Mouse (Mus musculus) macrophage (primary cell): ENCODE measurements around the gene Galr2. TPM values are rescaled to one million over a fixed set of nuclear protein-coding genes. Genes with fewer than 3 reads are reported as not detected.

ENCODE experiments used
- H3K27ac ChIP-seq: fragments of 350-480 bp; formaldehyde crosslinking; 2 replicates; pipeline ENCODE4 v1.9.0; 2021
- H3K36me3 ChIP-seq: fragments of 350-480 bp; formaldehyde crosslinking; 2 replicates; pipeline ENCODE4 v1.9.0; 2021; ENCODE audit errors: inconsistent target
- H3K4me3 ChIP-seq: fragments of 350-480 bp; formaldehyde crosslinking; 2 replicates; pipeline ENCODE4 v1.9.0; 2021; ENCODE audit errors: inconsistent target
- H3K79me2 ChIP-seq: fragments of 350-480 bp; formaldehyde crosslinking; 2 replicates; pipeline ENCODE4 v1.9.0; 2021; ENCODE audit errors: inconsistent target
- WGBS: methylation state at CpG from one replicate; pipeline ENCODE4 v1.1.7; 2026; ENCODE audit warnings: inconsistent platforms; ENCODE audit not compliant: missing documents; 5-methylcytosine and 5-hydroxymethylcytosine counted together
- polyA plus RNA-seq: library from polyadenylated mRNA; stranded (reverse); fragments of 250-400 nt; gene quantifications from 3 replicates; pipeline ENCODE4 v1.2.4, GENCODE M21; 2018; ENCODE audit warnings: inconsistent platforms

Gene Galr2
- polyA plus RNA-seq, 1 experiment from 2014 or later, result not detected

- WGBS, result 85% methylated on average over 10 of the region's 10 CpGs
- H3K36me3 ChIP-seq, result peaks cover 25% of the 10 kb centered on the region
- peaks cover 12% of the 10 kb centered on the region; the same call in 1 of the 2 replicates for H3K79me2 ChIP-seq
- H3K27ac ChIP-seq, result peak within 1 kb of the TSS; percentile 43
- peak within 1 kb of the TSS; percentile 96 for H3K4me3 ChIP-seq
Measured at GRCm38 (mm10) chr11:116307019-116307725, 26.4 kb downstream of the Galr2 start, which contains the start of gene Exoc7. Gene Exoc7 (minus strand): TSS chr11:116307233.

GRCm38 (mm10) chr11:116307762-116308531, 27.2 kb downstream of the Galr2 start:
- Histone ChIP-seq H3K79me2 (peaks cover 12% of the 10 kb centered on the region; the same call in 1 of the 2 replicates), H3K27ac (no peak overlapping the region), H3K4me3 (no peak overlapping the region), H3K36me3 (peaks cover 17% of the 10 kb centered on the region)
- WGBS, result 90% methylated on average over 12 of the region's 12 CpGs

- Histone ChIP-seq H3K27ac (no peak overlapping the region), H3K4me3 (no peak overlapping the region), H3K79me2 (peaks cover 12% of the 10 kb centered on the region; the same call in 1 of the 2 replicates), H3K36me3 (peaks cover under 1% of the 10 kb centered on the region; the same call in 1 of the 2 replicates)
- 87% methylated on average over 3 of the region's 3 CpGs for WGBS
Measured at GRCm38 (mm10) chr11:116309601-116310000, 28.9 kb downstream of the Galr2 start.

GRCm38 (mm10) chr11:116311169-116311568, 30.4 kb downstream of the Galr2 start:
- no peaks in the 10 kb centered on the region for H3K36me3 ChIP-seq
- no peak overlapping the region for H3K27ac ChIP-seq
- 86% methylated on average over 8 of the region's 8 CpGs for WGBS
- no peak overlapping the region for H3K4me3 ChIP-seq
- H3K79me2 ChIP-seq, result peaks cover 3% of the 10 kb centered on the region; the same call in 1 of the 2 replicates

DNA sequence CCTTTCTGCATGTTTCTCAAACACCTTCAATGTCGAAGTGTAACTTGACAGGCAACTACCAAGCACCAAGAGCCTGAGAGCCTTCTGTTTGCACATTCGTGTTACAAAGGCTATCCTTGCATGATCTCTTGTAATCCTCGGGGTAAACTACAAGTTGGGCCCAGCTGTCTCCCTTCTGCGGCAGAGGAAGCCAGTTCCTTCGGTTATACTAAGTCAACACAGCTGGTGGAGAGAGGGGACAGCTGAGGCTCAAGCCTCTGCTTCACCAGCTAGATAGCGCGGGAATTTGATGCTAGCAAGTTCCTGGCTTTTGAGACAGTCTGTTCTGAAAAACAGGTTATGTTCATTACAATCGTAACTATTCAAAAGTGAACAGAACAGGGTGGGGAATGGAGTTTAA, 31.6 kb downstream of the Galr2 start:
- H3K79me2 ChIP-seq, result no peaks in the 10 kb centered on the region
- H3K4me3 ChIP-seq, result no peak overlapping the region
- H3K27ac ChIP-seq, result no peak overlapping the region
- H3K36me3 ChIP-seq, result no peaks in the 10 kb centered on the region
- 76% methylated on average over 8 of the region's 8 CpGs for WGBS

DNA sequence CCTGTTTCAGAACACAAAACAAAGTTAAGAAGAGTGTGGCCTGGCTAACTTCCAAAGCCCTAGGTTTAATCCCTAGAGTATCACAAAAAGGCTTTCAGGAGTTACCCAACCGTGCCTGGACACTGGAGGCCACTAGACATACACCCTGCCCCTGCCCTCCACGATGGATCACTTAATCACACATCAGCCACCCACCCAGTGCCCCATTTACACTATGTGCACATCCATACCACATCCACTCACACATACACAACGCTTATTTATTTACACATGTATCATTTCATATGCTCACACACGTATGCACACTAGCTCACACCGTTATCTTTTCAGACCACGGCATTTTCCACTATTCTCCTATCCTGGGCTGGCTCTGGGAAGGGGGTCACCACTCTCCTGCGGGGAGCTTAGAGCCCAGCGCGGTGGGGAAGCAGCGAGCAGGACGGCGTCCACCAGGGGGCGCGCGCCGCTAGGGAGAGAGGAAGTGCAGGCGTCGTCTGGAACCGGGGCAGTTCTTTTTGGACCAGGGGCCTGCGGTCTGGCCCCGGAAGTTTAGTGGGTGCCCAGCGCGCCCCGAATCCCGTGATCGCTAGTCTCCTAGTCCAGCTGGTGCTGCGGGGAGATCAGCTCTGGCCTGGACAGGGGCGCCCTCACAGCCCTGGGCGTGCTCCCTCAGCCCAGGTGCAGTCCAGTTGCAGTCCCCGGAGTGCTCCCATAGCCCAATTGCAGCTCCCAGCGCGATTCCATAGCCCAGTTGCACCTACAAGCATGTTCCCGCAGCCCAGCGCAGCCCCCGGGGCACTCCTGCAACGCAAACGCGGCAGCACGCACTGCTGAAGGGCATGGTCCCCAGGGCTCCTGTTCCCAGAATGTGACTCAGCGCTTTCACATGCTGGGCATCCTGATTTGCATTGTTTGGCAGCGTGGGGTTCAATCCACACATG, 38.2 kb downstream of the Galr2 start:
- Histone ChIP-seq H3K27ac (no peak overlapping the region), H3K4me3 (no peak overlapping the region), H3K79me2 (no peaks in the 10 kb centered on the region), H3K36me3 (no peaks in the 10 kb centered on the region)
- 3% methylated on average over 34 of the region's 41 CpGs for WGBS

- Histone ChIP-seq H3K4me3 (no peak overlapping the region), H3K79me2 (no peaks in the 10 kb centered on the region), H3K27ac (no peak overlapping the region), H3K36me3 (no peaks in the 10 kb centered on the region)
- 94% methylated on average over 6 of the region's 7 CpGs for WGBS
Measured at GRCm38 (mm10) chr11:116326963-116327603, 46.3 kb downstream of the Galr2 start.

DNA sequence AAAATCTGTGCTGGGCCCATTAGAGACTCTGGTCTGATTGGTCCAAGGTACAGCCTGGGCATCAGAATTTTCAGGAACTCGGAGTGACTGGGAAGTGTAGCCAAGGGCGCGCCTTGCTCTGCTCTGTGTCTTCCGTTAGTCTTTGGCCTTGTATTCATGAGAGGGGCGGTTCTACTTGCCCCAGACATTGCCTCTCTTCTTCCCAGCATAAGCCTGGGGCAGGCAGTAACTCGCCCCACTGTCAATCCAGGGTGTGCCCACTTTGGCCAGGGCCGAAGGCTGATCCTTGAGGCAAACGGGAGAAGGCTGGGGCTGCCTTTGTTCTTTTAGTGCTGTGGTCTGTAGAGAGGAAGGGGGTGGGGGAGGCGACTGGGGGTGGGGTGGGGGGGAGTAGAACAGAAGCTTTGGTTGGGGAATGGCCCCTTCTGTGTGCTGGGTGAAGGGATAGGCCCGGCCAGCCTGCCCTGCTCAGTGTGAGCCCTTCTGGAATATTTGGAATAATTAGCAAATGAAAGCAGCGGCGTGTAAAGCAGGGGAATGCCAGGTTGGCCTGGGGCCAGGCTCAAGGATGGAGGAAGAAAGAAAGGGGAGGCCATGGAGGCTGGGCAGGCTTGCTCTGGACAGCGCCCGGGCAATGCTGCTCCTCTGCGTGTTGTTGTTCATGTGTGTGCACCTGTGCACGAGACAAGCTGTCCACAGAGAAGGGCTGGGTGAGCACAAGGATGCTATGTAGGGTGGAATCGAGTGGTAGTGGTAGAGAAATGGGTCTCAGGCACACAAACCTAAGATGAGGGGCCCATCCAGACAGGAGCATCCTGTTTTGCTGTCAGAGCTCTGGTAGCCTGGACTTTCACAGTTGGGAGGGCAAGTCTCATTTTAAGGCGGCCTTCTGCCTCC, 48.8 kb downstream of the Galr2 start:
- H3K4me3 ChIP-seq, result no peak overlapping the region
- no peak overlapping the region for H3K27ac ChIP-seq
- H3K36me3 ChIP-seq, result no peaks in the 10 kb centered on the region
- no peaks in the 10 kb centered on the region for H3K79me2 ChIP-seq
- 89% methylated on average over 17 of the region's 18 CpGs for WGBS

DNA sequence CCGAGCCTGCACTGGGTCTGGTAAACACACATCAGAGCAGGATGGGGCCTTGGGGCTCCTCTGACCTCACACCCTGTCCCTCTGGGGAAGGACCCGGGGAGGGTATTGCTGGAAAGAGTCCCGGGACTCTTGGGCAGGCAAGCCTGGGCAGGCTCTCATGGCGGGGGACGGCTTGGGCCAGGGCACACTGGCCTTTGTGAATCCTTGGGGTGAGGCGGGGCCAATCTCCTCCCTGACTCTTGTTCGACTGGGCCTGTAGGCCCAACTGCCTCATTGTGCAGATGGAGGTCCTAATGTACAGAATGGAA, 49.4 kb downstream of the Galr2 start:
- Histone ChIP-seq H3K79me2 (no peaks in the 10 kb centered on the region), H3K36me3 (no peaks in the 10 kb centered on the region), H3K4me3 (no peak overlapping the region), H3K27ac (no peak overlapping the region)
- WGBS, result 90% methylated on average over 7 of the region's 7 CpGs

- 94% methylated on average over 15 of the region's 19 CpGs for WGBS
- H3K4me3 ChIP-seq, result no peak overlapping the region
- H3K27ac ChIP-seq, result no peak overlapping the region
- no peaks in the 10 kb centered on the region for H3K79me2 ChIP-seq
- H3K36me3 ChIP-seq, result no peaks in the 10 kb centered on the region
Measured at GRCm38 (mm10) chr11:116332232-116332982, 51.7 kb downstream of the Galr2 start.

GRCm38 (mm10) chr11:116332983-116333270, 52.2 kb downstream of the Galr2 start:
- WGBS, result 94% methylated on average over 3 of the region's 3 CpGs
- Histone ChIP-seq H3K79me2 (no peaks in the 10 kb centered on the region), H3K27ac (no peak overlapping the region), H3K36me3 (no peaks in the 10 kb centered on the region), H3K4me3 (no peak overlapping the region)
